Mouse (Mus musculus): ENCODE results near the gene Txnrd2.

The Txnrd2 gene

DNA sequence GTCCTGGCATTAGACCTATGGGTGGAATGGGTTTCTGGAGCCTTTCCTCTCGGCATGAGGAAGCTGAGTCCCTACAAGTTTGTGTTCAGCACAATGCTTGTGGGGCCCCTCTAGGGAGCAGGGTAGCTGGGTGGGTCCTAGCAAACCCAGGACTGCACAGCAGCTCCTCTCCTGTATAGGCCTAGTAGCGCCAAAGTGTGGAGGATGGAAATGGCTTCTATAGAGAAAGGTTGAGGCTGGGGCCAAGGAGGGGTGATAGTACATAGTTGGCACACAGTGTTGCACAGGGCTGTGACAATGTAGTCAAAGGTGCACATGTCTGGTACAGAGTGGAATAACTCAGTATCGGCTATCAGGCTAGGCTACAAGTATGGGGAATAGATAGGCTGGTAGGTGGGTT is 32.1 kb upstream of the Txnrd2 start:
- no peak for DNase-seq

DNA sequence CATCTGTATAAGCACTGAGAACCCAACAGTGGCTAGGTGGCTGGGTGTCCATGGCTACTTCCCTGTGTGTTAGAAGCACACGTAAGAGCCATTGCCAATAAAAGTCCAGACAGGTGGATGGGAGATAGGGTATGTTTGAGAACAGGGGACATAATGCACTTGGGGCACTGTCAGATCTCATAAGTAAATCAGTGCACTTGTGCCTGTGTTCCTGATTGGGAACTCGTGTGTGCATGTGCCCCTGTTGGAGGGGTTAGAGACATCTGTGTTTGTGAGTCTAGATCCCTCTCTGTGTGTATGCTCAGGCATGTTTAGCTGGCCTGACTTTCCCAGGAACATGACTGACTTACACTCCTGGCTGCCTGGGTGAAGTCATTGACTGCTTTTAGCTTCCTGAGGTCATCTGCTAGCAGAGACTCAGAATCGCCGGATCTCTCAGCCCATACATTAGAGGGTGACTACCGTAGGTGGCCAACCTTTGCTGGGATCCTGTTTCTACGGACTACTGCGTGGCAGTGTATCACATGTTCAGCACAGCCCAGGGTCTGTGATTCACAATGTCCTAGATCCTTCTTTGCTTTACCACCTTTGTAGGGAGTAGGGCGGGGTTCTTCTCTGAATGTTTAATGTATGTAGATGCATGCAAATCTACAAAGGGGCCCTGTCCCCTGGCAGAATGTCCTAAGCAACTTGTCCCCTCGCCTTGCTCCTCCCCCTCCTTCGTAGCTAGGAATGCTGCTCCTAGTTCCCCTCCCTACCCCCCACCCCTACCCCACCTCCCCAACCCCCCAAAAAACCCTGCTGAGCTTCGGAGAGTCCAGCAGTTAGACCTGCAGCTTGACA is 31.2 kb upstream of the Txnrd2 start:
- DNase-seq = peak; percentile 65

- DNase-seq = no peak
Observed at GRCm38 (mm10) chr16:18395620-18396036, 30.6 kb upstream of the Txnrd2 start.

DNA sequence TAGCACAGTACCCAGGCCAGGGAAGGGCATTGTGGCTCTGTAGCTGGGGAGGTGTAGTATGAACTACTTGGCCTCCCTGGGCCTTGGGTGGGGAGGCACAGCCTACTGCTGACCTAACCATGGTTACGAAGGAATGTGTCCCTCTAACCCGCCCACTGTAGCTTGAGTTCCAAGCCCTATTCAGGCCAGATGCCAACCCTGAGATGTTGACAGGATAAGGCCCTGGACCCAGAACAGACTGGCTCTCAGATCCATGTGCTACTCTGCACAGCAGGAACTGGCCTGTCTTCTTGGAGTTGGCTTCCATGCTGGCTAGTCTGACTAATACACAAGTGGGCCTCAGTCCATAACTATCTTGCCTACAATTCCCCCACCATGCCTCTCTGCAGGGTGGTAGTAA is 30.0 kb upstream of the Txnrd2 start:
- no peak for DNase-seq

DNA sequence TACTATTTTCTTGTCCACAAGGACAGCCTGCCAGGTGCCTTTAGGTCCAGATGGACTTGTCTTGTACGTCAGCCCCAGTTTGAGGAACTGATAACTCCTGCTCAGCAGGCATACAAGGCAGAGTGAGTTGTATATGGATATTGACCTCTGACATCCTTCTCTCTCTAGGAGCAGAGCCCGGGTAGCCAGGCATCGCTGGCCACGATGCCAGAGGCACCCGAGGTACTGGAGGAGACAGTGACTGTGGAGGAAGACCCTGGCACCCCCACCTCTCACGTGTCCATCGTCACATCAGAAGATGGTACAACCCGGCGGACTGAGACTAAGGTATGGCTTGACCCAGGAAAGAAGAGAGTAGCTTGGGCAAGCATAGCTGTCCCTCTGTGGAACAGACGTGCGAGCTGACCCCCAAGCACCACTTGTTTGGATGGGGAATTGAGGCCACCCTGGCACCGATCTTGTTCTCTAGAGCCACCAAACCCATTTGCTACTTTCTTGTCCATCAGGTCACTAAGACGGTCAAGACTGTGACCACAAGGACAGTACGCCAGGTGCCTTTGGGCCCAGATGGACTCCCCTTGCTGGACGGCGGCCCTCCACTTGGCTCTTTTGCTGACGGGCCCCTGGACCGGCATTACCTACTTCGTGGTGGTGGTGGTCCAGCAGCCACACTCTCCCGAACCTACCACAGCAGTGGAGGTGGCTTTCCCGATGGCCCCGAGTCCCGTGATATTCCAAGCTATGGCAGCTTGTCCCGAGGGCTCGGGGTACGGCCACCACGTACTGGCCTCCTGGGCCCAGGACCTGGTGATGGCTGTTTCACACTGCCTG is 29.2 kb upstream of the Txnrd2 start:
- no peak for DNase-seq

DNA sequence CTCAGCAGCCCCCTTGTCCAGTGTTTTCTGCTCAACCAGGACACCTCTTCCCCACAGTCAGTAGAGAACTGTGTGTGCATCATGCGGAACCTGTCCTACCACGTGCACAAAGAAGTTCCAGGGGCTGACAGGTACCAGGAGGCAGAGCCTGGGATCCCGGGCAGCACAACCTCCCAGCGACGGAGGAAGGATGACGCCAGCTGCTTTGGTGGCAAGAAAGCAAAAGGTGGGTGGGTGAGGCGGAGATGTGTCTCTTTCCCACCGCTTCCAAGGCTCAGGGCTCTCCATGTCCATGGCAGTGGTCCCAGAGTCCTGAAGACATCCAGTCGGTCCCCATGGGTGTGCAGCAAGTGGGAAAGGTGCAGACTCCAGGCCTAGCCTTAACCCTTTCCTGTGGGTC is 26.2 kb upstream of the Txnrd2 start:
- DNase-seq = no peak

DNA sequence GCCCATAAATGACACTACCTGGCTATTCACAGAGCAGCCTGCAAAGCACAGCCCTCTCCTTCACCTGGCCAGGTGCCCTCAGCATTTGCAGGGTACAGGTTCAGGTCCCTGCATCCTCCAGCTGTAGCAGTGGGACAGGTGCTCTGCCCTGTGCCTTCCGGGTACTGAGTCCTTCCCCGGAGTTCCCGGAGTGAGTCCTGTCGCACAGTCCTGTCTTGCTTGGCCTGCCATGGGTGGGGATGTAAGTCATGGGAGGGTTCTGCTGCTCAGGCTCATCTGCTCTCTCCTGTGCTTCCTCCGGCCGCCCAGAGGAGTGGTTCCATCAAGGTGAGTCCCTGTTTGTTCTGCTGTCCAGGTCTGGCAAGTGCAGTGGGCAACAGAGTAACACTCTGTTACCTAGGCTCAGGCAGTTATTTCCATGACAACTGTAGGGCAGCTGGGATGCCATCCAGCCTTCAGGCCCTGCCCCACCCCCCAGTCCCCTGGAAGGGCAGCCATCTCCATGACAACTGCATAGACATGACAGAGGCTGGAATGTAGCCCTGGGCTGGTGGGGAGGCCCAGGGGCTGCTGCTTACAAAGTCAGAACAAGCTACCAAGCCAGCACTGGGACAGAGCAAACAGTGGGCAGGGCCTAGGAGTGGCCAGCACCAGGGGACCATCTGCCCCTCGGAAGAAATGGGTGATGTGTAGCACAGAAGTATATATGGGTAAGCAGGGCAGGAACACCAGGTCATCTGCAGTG is 25.5 kb upstream of the Txnrd2 start:
- DNase-seq = peak; percentile 89

GRCm38 (mm10) chr16:18403285-18403684 is 22.9 kb upstream of the Txnrd2 start:
- no peak for DNase-seq

GRCm38 (mm10) chr16:18405091-18405854 is 20.9 kb upstream of the Txnrd2 start:
- no peak for DNase-seq

DNA sequence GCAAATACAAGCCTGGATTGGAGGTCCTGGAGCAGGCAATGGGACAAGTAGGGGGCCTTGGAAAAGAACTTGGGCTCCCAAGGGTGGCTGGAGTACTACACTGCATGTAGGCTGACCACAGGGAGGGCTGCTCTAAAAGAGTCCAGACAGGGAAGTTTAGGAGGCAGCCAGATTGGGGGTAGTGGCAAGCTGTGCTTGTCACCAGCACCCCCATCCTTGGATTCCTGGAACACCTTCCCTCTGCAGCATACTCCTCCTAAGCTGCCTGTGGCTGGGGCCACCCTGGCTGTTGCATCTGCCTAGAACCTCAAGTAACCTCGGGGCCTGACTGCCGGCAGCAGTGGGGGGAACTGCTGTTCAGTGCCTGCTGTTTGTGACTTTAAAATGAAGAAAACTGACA is 20.3 kb upstream of the Txnrd2 start:
- DNase-seq = no peak

DNA sequence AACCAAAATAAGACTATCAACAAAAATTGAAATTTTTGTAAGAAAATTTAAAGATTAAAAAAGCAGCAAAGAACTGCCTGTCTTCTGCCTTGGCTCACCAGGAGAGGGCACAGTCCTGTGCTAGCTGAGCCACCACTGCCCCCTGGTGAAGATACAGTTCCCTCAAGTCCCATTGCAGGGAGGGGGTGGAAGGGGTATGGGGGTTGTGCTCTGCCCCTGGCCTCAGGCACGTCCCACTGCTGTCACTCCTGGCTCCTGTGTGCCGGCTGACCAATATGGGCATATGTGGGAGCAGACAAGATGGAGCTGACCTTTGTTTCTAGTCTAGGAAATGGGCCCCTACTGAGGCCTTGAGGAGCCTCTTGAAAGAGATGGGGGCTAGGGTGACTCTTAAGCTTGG is 19.9 kb upstream of the Txnrd2 start:
- DNase-seq = peak; percentile 68

- no peak for DNase-seq
Observed at GRCm38 (mm10) chr16:18407912-18408311, 18.3 kb upstream of the Txnrd2 start.

DNA sequence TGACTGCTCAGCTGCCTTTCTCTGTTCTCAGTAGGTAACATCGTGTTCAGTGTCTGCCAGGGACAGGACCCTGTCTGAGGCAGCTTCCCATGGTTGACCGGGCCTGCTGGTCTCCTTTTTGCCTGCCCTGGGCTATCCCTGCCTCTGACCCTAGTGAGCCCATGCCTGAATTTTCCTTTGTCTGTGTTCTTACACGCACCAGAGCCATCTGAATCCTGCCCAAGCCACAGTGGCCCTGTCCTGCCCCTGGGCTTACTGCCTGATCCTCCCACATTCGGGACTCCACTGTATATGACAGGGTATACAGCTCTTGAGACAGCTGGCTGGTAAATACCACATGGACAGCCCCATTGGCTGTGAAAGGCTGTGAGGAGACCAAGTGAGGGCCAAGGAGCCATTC is 16.4 kb upstream of the Txnrd2 start:
- DNase-seq = no peak

GRCm38 (mm10) chr16:18410418-18410817 is 15.8 kb upstream of the Txnrd2 start:
- no peak for DNase-seq

DNA sequence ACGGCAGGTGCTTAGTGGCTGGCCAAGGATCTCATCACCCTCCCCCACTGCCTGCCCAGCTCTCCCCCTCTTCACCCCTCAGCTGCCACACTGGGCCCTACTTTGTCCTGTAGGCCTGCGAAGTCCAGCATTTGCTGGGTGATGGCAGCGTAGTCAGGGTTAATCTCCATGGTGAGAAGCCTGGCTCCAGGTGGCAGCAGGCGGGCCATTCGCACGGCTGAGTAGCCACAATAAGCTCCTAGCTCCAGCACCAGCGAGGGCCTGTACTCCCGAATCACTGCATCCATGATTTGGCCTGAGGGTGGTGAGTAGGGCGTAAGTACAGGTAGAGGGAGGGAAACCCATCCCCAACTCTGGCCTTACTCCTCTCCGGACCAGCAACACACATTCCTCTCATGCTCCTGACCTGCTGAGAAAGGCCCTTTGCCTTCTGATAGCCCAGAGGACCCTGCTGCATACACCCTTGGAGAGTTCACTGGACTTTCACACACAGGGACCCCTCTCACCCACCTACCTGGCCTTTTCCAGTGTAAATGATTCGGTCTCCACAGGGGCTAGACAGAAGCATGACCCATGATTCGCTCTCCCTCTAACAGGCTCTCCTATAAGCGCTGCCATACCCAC is 15.0 kb upstream of the Txnrd2 start:
- DNase-seq = no peak

DNA sequence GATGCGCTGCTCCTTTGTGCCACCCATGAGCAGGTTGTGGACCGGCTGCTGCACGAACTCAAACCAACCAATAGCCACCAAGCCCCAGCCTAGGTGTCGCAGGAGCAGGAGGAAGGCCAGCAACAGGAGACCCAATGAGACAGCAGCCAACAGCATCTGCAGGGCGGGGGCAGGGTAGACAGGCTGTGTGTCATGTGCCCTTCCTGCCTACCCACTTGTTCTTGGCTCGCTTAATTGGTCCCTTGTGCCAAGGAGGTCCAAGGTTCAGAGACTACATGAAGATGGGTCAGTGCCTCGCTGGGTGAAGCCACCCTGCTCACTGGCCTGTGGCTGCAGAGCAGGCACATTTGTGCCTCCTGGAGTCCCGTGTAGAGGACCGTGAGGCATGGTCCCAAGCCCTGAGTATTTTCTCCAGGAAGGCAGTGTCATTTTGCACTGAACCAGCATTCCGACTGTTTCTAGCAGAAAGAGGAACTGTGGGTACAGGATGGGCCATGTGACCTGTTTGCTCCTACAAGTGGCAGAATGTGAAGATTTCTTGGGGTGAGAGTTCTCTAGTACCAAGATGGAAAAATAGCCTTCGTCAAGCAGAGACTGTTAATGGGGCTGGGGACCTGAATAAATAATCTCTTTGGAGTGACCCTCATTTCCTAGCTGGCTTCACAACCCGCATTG is 14.2 kb upstream of the Txnrd2 start:
- no peak for DNase-seq

GRCm38 (mm10) chr16:18413032-18413816 is 13.0 kb upstream of the Txnrd2 start:
- no peak for DNase-seq

GRCm38 (mm10) chr16:18416094-18416761 is 10.0 kb upstream of the Txnrd2 start:
- DNase-seq = no peak

- DNase-seq = no peak
Observed at GRCm38 (mm10) chr16:18416837-18417236, 9.3 kb upstream of the Txnrd2 start.

- DNase-seq = no peak
Observed at GRCm38 (mm10) chr16:18417491-18417890, 8.7 kb upstream of the Txnrd2 start.

Data from embryo, embryonic 11 days (tissue).